Mouse (Mus musculus): ENCODE data around the gene Gm7951.
"Not testable (repeated sequence)": the region's sequence is repeated elsewhere in the genome, so short reads cannot be mapped to it uniquely, and the experiment has no call there.

Gm7951 gene

DNA sequence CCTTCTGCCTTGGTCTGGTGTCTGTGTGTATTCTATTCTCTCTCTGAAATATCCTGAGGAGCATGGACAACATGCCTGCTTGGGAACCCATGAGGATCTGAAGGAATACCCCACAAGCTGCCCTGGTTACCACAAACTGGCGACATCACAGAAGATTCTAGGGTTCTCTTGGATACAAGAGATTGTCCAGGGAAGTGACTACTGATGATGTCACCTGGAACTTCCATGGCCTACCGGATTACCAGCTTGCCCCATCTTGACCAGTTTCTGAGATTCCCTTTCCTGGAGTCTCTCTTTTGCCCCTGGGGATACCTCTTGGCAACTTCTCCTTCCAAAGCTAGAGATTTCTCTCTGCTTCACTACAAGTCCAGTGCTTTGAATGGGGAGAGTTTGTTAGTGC is at the start of gene Gm7951:
Gene Gm7951, minus strand, starts transcription at position 101 of the 400 bp plus-strand sequence.
- DNase-seq (ENCODE audit: low read depth, low spot score): not testable (repeated sequence)

DNA sequence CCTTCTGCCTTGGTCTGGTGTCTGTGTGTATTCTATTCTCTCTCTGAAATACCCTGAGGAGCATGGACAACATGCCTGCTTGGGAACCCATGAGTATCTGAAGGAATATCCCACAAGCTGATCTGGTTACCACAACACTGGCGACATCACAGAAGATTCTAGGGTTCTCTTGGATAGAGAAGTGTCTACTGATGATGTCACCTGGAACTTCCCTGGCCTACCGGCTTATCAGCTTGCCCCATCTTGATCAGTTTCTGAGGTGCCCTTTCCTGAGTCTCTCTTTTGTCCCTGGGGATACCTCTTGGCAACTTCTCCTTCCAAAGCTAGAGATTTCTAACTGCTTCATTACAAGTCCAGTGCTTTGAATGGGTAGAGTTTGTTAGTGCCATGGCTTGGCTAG is 45.4 kb upstream of the Gm7951 start, which contains the start of gene Gm17027:
Gene Gm17027, minus strand, starts transcription at position 101 of the 400 bp plus-strand sequence.
- DNase-seq (ENCODE audit: low read depth, low spot score): not testable (repeated sequence)

DNA sequence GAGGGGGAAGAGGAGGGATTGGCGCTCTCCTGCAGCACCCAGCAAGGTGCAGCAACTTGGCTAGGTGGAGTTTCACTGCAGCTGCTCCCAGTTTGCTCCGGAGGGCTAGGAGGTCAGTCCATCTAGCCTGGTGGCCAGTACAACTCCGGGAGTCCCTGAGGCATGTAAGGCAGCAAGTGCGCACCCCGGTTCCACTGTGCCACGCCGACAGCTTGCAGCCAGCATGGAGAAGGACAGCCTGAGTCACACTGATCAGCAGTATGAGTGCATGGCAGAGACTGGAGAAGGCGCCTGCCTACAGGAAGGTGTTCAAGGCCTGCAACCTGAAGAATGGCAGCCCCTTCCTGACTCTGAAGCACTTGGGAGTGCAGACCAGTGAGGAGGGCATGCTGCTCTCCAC is 17.4 kb upstream of the Gm7951 start:
- DNase-seq (ENCODE audit: low read depth, low spot score): not testable (repeated sequence)

DNA sequence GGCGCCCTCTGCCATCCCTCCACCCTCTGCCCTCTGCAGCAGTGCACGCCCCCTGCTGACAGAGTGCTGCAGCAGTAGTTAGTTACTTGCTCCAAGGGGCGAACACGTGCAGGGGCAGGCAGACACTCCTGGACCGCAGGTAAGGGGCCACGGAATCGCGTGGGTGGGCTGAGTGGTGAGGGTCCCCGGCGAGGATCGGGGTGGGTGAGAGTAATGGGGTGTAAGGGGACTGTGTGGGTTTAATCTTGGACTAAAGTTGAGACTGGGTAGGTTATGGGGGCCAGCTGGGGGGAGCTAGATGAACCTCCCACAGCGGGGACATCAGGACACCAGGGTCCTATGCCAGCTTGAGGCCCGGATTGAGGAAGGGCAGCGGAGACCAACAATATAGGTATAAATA is 16.6 kb upstream of the Gm7951 start:
- peak; percentile 0 for DNase-seq (ENCODE audit: low read depth, low spot score)
